Mouse (Mus musculus) naive thymus-derived CD4-positive, alpha-beta T cell, adult 2 months (primary cell): ENCODE results near the gene Adk.
"Not testable (repeated sequence)": the region's sequence is repeated elsewhere in the genome, so short reads cannot be mapped to it uniquely, and the experiment has no call there.

ENCODE experiments used
- DNase-seq: peaks from one replicate; pipeline ENCODE4 v3.0.0-alpha.2; 2011; ENCODE audit warnings: low read depth

Adk gene

GRCm38 (mm10) chr14:21487135-21487534, 434.8 kb downstream of the Adk start:
- not testable (repeated sequence) for DNase-seq

GRCm38 (mm10) chr14:21488426-21489115, 436.2 kb downstream of the Adk start:
- not testable (repeated sequence) for DNase-seq

- no peak for DNase-seq
Measured at GRCm38 (mm10) chr14:21489116-21489485, 436.7 kb downstream of the Adk start.

- no peak for DNase-seq
Measured at GRCm38 (mm10) chr14:21490141-21490540, 437.8 kb downstream of the Adk start.
